Mouse (Mus musculus) hindbrain, embryonic 10.5 days (tissue): Measurements from ENCODE around the gene Ddit4l. TPM values are rescaled to one million over a fixed set of nuclear protein-coding genes. Genes with fewer than 3 reads are reported as not detected.

ENCODE experiments used
- polyA plus RNA-seq: library from polyadenylated mRNA; unstranded; fragments of >200 nt; fragmentation: Nextera tagmentation; extraction: Ambion mirVana; gene quantifications from 2 replicates; pipeline ENCODE4 v1.2.1, GENCODE M21; 2016

The Ddit4l gene
- polyA plus RNA-seq, 1 experiment from 2014 or later = 8.7 TPM

Other genes starting within 250 kb of the Ddit4l start
- gene Gm21962, start 49.9 kb downstream of the Ddit4l start, polyA plus RNA-seq = not detected in 2 replicates
- gene H2afz, start 242.9 kb downstream of the Ddit4l start, polyA plus RNA-seq = 3,095 and 3,165 TPM in 2 replicates
- gene Dnajb14, start 246.1 kb downstream of the Ddit4l start, polyA plus RNA-seq = 6.6 and 7.0 TPM in 2 replicates